Mouse (Mus musculus): ENCODE measurements at regions not wholly inside any gene's neighbourhood (a gene's known extent, or its start where the extent isn't known, plus 50 kb on each side); places are given as distances from the start of the nearest gene placed in this dataset.
A peak's percentile ranks its signal among the peaks of the same experiment; 100 is the strongest.

DNA sequence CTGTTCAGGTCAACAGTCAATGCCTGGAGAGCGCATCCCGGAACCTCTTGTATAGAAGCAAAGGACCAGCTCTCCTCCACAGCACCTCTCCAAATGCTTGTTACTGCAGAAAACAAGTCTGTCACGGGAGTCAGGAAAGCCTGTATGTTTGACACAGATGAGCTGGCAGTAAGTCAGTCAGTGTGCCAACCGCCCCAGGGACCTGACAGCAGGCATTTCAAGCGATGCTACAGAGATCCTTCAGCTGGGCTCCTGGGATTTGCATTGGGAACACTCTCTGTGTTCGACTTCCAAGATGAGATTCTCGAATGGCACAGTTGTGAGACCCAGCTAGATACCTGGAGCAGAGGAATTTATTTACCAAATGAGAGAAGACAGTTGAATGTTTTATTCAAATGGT is 111.7 kb upstream of the Phyhipl start:
- Histone ChIP-seq H3K27me3 (replicated peaks) (no peaks in the 10 kb centered on the region), H3K27ac (ENCODE audit: poor library complexity, severe bottlenecking) (no peak overlapping the region), H3K4me3 (no peak overlapping the region), H3K9me3 (replicated peaks) (peaks cover 4% of the 10 kb centered on the region), H3K9ac (no peak overlapping the region), H3K4me2 (no peak overlapping the region), H3K36me3 (no peaks in the 10 kb centered on the region), H3K4me1 (replicated peaks) (0 out of 2 replicates have a peak, but pooled peaks cover 4% of the 10 kb centered on the region)
- ATAC-seq (ENCODE audit: insufficient number of reproducible peaks, low FRiP score): no peak
- WGBS: 83% methylated on average over 7 of the region's 7 CpGs

DNA sequence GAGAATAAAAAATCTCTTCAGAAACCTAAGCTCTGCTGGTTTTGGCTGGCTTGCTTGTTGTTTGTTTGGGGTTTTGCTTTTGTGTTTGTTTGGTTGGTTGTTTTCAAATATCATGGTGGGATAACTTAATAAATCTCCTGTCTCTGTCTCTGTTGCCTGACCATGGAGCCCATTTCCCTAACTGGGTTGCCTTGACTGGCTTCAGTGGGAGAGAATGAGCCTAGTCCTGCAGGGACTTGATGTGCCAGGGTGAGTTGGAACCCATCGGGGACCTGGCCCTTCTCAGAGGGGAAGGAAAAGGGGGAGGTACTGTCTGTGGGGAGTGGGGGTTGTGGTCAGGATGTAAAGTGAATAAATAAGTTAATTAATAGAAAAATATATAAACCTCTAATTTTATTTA is 111.1 kb upstream of the Phyhipl start:
- WGBS: 58% methylated on average over 1 of the region's 1 CpGs

DNA sequence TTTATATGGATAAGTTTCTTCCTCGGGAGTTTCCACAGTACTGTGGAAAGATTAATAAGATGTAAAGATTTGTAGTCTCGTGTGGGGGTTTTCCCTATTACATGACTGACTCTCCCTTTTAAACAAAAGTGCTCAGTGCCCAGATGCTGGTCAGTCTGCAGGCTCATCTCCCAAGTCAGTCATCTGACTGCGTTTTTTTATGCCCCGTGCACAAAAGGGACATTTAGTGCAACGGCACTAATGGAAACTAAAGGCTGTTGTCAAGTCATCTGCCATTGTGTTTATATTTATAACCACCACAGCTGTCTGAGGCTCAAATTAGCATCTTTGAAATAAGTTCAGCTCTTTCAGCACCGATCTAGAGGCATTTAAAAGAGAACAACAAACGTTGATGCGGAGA is 110.7 kb upstream of the Phyhipl start:
- Histone ChIP-seq H3K36me3 (no peaks in the 10 kb centered on the region), H3K9ac (no peak overlapping the region), H3K9me3 (replicated peaks) (peaks cover 4% of the 10 kb centered on the region), H3K27ac (ENCODE audit: poor library complexity, severe bottlenecking) (no peak overlapping the region), H3K4me1 (replicated peaks) (0 out of 2 replicates have a peak, but pooled peaks cover 4% of the 10 kb centered on the region), H3K4me2 (no peak overlapping the region), H3K27me3 (replicated peaks) (no peaks in the 10 kb centered on the region), H3K4me3 (no peak overlapping the region)
- ATAC-seq (ENCODE audit: insufficient number of reproducible peaks, low FRiP score): no peak
- 77% methylated on average over 8 of the region's 8 CpGs for WGBS

More for the DNA sequence above, 111.1 kb upstream of the Phyhipl start:
- Histone ChIP-seq H3K4me3 (no peak overlapping the region), H3K27me3 (replicated peaks) (no peaks in the 10 kb centered on the region), H3K36me3 (no peaks in the 10 kb centered on the region), H3K9me3 (replicated peaks) (peaks cover 4% of the 10 kb centered on the region), H3K4me1 (replicated peaks) (0 out of 2 replicates have a peak, but pooled peaks cover 4% of the 10 kb centered on the region), H3K4me2 (no peak overlapping the region), H3K9ac (no peak overlapping the region), H3K27ac (ENCODE audit: poor library complexity, severe bottlenecking) (no peak overlapping the region)
- no peak for ATAC-seq (ENCODE audit: insufficient number of reproducible peaks, low FRiP score)

DNA sequence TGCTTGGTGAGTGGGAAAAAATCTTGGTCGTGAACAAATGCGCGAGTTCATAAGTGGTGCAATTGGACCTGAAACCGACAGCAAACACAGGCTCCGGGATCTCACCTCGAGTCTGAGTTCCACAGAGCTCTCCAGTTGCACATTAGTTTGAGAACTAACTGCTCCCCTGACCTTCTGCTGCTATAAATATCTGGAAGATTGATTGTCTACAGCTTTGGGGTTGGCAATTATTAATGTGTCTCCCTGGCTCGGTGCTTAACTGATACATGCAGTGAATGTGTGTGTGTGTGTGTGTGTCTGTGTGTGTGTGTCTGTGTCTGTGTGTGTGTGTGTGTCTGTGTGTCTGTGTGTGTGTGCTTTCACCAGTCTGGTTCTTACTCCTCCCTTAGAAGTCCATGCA is 107.4 kb upstream of the Phyhipl start:
- H3K36me3 ChIP-seq: no peaks in the 10 kb centered on the region
- no peak overlapping the region for H3K4me3 ChIP-seq
- 0 out of 2 replicates have a peak, but pooled peaks cover 4% of the 10 kb centered on the region for H3K4me1 ChIP-seq (replicated peaks)
- WGBS: 69% methylated on average over 7 of the region's 7 CpGs
- H3K9me3 ChIP-seq (replicated peaks): 0 out of 2 replicates have a peak, but pooled peaks cover 3% of the 10 kb centered on the region
- H3K4me2 ChIP-seq: no peak overlapping the region
- no peak overlapping the region for H3K27ac ChIP-seq (ENCODE audit: poor library complexity, severe bottlenecking)
- no peaks in the 10 kb centered on the region for H3K27me3 ChIP-seq (replicated peaks)
- no peak for ATAC-seq (ENCODE audit: insufficient number of reproducible peaks, low FRiP score)
- H3K9ac ChIP-seq: no peak overlapping the region

DNA sequence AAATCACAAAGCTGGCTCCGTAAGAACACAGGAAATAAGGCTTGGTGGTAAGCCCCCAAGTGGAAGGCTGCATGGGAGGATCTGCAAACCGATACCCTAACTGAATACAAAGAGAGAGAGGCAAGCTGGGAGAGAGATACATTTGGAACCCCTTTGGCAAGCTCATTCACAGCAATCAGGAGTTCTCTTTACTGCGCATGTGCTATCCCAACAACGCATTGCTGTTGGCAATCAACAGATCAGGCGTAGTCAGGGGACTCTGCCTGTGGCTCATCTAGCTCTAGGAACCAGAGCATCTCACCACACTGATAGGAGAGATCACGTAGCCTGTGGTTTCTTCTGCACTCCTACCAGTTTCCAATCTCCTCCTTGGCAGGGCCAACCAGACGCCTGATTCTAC is 103.9 kb upstream of the Phyhipl start:
- no peak overlapping the region for H3K27ac ChIP-seq (ENCODE audit: poor library complexity, severe bottlenecking)
- no peaks in the 10 kb centered on the region for H3K36me3 ChIP-seq
- 65% methylated on average over 7 of the region's 7 CpGs for WGBS
- H3K9me3 ChIP-seq (replicated peaks): 0 out of 2 replicates have a peak, but pooled peaks cover 6% of the 10 kb centered on the region
- no peaks in the 10 kb centered on the region for H3K27me3 ChIP-seq (replicated peaks)
- H3K4me2 ChIP-seq: no peak overlapping the region
- ATAC-seq (ENCODE audit: insufficient number of reproducible peaks, low FRiP score): no peak
- H3K4me1 ChIP-seq (replicated peaks): 0 out of 2 replicates have a peak, but pooled peaks cover 4% of the 10 kb centered on the region
- no peak overlapping the region for H3K9ac ChIP-seq
- H3K4me3 ChIP-seq: no peak overlapping the region

DNA sequence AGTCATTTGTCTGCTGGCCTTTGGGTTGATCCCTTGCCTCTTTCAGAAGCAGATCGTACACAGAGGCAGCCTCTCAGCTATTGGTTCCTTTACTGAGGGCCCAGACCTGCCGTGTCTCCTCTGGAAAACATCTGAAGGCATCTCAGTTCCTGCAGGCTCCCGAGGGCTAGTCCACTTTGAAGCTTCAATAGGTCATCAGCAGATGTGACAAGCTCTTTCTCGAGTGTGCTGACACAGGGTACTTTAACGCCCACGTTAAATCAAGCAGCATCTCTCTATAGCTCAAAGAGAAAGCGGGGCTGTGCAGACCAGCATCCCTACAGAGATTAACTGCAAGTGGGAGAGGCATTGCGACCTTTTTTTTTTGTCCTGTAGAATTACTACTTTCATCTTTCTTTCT is 96.0 kb upstream of the Phyhipl start:
- no peaks in the 10 kb centered on the region for H3K27me3 ChIP-seq (replicated peaks)

DNA sequence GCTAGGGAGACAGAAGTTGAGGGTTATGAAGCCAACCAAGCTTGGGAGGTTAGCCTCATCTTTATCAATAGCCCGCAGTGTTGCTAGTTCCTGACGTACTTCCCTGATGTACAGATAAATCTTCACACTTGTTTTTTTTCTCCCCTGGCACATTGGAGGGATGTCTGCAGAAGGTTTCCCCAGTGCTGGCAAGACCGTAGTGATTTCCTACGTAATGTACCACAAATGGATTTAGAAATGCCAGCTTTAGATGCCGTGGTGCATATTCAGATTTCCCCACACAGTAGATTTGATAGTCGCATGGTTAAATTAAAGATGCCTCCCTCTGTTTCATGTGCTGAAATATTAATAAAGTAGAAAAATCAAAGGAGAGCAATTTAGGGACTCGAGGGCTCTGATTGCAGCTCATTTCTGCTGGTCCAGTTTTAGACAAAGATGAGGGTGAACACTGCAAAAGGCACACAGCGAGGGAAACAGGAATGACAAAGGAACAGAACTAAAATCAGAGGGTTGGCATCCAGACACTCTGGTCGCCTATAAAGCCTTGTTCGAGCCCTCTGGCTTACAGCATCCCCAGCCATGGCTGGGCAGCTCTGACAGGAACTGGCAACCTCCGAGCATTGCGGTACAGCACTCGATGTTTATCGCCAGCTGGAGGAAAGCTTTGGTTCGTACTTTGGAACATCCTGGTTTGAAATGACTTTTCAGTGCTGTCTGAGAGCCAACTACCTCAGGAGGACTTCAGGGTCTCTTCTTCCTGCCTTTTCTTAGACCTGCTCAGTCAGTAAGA is 94.8 kb upstream of the Phyhipl start:
- Histone ChIP-seq H3K9ac (no peak overlapping the region), H3K4me1 (replicated peaks) (no peaks in the 10 kb centered on the region), H3K4me2 (no peak overlapping the region), H3K27ac (ENCODE audit: poor library complexity, severe bottlenecking) (no peak overlapping the region), H3K27me3 (replicated peaks) (no peaks in the 10 kb centered on the region), H3K4me3 (no peak overlapping the region), H3K9me3 (replicated peaks) (no peaks in the 10 kb centered on the region), H3K36me3 (no peaks in the 10 kb centered on the region)
- 83% methylated on average over 15 of the region's 15 CpGs for WGBS
- ATAC-seq (ENCODE audit: insufficient number of reproducible peaks, low FRiP score): no peak

More for the DNA sequence above, 96.0 kb upstream of the Phyhipl start:
- Histone ChIP-seq H3K4me1 (replicated peaks) (no peaks in the 10 kb centered on the region), H3K9ac (no peak overlapping the region), H3K9me3 (replicated peaks) (no peaks in the 10 kb centered on the region), H3K36me3 (no peaks in the 10 kb centered on the region), H3K4me2 (no peak overlapping the region), H3K4me3 (no peak overlapping the region), H3K27ac (ENCODE audit: poor library complexity, severe bottlenecking) (no peak overlapping the region)
- no peak for ATAC-seq (ENCODE audit: insufficient number of reproducible peaks, low FRiP score)
- WGBS: 43% methylated on average over 8 of the region's 8 CpGs

DNA sequence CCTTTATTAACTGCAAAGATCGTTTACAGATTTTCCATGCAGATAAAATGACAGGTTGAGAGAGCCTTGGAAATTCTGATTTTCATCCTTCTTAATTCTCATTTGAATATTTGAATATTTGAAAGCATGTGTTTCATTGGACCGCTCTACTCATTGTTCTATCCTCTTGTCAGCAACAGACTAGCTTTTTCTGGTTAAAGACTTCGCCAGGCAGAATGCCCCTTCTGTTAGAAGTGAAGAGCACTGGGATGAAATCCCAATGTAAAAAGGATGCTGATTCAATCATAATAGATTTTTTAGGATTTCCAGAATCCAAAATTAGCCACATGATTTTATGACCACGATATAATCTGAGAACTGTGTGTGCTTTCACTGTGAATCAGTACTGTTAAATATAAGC is 90.8 kb upstream of the Phyhipl start:
- H3K27ac ChIP-seq (ENCODE audit: poor library complexity, severe bottlenecking): no peak overlapping the region
- H3K9ac ChIP-seq: no peak overlapping the region
- no peaks in the 10 kb centered on the region for H3K4me1 ChIP-seq (replicated peaks)
- H3K4me2 ChIP-seq: no peak overlapping the region
- no peak for ATAC-seq (ENCODE audit: insufficient number of reproducible peaks, low FRiP score)
- no peaks in the 10 kb centered on the region for H3K9me3 ChIP-seq (replicated peaks)
- 71% methylated on average over 4 of the region's 4 CpGs for WGBS
- no peak overlapping the region for H3K4me3 ChIP-seq
- H3K36me3 ChIP-seq: no peaks in the 10 kb centered on the region
- no peaks in the 10 kb centered on the region for H3K27me3 ChIP-seq (replicated peaks)

DNA sequence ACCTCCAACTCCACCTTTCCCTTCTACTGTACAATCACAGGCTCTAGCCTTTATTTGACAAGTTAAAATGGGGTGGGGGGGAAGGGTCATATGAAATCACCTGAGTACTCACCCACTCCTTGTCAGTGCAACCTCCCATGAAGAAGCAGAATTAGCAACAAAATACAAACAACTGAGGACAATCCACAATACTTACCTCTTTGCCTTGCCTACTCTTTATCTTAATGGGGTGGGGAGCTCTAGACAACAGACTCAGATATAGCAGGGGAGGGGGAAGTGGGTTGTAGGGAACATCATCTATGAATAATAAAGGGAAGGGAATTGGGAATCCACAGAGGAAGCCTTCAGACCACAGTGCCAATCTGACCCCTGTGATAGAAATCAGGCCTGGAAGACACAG is 86.1 kb upstream of the Phyhipl start:
- Histone ChIP-seq H3K9me3 (replicated peaks) (no peaks in the 10 kb centered on the region), H3K27me3 (replicated peaks) (no peaks in the 10 kb centered on the region), H3K4me2 (no peak overlapping the region), H3K36me3 (no peaks in the 10 kb centered on the region), H3K27ac (ENCODE audit: poor library complexity, severe bottlenecking) (no peak overlapping the region), H3K4me1 (replicated peaks) (peaks cover 6% of the 10 kb centered on the region; the same call in 1 of the 2 replicates), H3K4me3 (no peak overlapping the region), H3K9ac (no peak overlapping the region)
- no peak for ATAC-seq (ENCODE audit: insufficient number of reproducible peaks, low FRiP score)

DNA sequence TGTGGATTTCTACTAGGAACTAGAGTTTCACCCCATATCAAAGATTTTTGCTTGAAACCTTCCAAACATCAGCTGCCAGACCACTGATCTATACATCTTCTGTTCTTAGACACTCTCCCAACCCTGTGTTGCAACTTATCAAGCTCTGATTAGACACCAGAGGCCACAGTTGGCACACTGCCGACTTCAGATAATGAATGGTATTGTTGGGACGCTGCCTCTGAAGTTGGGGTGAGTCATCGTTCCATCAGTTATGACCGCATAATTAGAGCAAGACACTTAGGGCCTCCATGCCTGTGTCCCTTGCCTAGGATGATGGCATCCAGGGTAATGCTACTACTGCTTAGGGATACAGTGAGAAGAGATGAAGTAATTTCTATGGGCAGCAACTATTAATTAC is 84.3 kb upstream of the Phyhipl start:
- H3K27ac ChIP-seq (ENCODE audit: poor library complexity, severe bottlenecking): peak overlapping the region; percentile 57
- ATAC-seq (ENCODE audit: insufficient number of reproducible peaks, low FRiP score): no peak

DNA sequence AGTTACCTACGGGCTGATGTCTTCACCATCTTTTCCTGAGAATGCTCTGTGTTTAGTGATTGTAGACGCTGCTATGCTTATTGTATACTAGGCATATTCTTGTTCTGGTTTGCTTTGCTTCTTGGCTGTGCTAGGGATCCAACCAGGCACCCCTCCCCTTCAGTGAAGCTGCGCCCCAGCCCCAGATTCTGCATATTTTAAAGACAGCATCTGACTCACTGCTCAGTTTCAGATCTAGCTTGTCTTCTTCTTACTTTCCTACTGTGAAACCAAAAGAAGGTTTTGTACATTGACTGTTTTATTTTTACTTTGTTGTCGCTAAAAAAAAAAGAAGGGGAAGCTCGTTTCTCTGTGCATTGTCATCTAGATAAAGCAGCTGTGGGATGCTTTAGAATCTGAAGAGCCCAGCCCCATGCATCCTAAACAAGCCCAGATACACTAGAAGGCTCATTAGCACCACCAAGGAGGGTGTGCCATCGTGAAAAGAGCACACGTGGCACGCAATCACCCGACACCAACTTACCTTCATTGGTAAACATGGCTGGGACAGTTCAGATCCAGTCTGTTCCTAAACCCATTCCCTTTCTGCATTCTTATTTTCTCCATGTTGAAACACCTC is 83.7 kb upstream of the Phyhipl start:
- Histone ChIP-seq H3K4me3 (no peak overlapping the region), H3K4me2 (no peak overlapping the region), H3K36me3 (no peaks in the 10 kb centered on the region), H3K9ac (no peak overlapping the region), H3K27ac (ENCODE audit: poor library complexity, severe bottlenecking) (peak overlapping the region; percentile 57), H3K4me1 (replicated peaks) (peaks cover 6% of the 10 kb centered on the region; the same call in 1 of the 2 replicates), H3K9me3 (replicated peaks) (no peaks in the 10 kb centered on the region), H3K27me3 (replicated peaks) (no peaks in the 10 kb centered on the region)
- ATAC-seq (ENCODE audit: insufficient number of reproducible peaks, low FRiP score): no peak
- 73% methylated on average over 9 of the region's 9 CpGs for WGBS

More for the DNA sequence above, 84.3 kb upstream of the Phyhipl start:
- no peak overlapping the region for H3K4me2 ChIP-seq
- 48% methylated on average over 4 of the region's 4 CpGs for WGBS
- peaks cover 6% of the 10 kb centered on the region; the same call in 1 of the 2 replicates for H3K4me1 ChIP-seq (replicated peaks)
- no peak overlapping the region for H3K4me3 ChIP-seq
- no peaks in the 10 kb centered on the region for H3K27me3 ChIP-seq (replicated peaks)
- H3K9ac ChIP-seq: no peak overlapping the region
- no peaks in the 10 kb centered on the region for H3K36me3 ChIP-seq
- no peaks in the 10 kb centered on the region for H3K9me3 ChIP-seq (replicated peaks)
